Mouse (Mus musculus): Measurements from ENCODE around the gene Car1. TPM values are rescaled to one million over a fixed set of nuclear protein-coding genes. Genes with fewer than 3 reads are reported as not detected.

Car1 gene
- polyA plus RNA-seq (2015; fragmentation: Nextera tagmentation; extraction: Ambion mirVana) = 7.7 TPM in 1 of 2 replicates, not detected in the other

DNA sequence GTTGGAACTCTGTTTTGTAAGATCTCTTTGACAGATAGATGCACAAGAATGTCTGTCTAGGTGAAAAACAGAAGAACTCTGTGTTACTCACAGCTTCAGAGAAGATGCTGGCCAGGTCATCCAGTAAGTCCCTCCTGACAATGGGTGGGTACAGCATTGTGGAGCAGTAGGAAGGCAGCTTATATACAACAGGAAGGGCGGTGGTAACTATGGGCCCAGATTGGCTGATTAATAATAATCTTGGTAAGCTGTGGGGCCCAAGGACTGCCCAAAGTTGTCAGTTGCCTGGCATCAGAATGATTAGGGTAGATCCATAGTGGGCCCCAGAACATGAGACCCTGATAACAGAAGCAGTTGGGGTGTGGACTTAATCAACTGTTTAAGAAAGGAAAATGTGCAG, at the start of gene Car1:
Gene Car1 (minus strand): TSS at position 158 of the 400 bp plus-strand sequence.
- H3K36me3 ChIP-seq (ENCODE audit: control insufficient read depth, insufficient read depth) = no peaks in the 10 kb centered on the region
- no peaks in the 10 kb centered on the region for H3K27me3 ChIP-seq (replicated peaks; ENCODE audit: control insufficient read depth, insufficient read depth, low read length)
- no peak within 1 kb of the TSS for H3K4me2 ChIP-seq (replicated peaks; ENCODE audit: low read depth)
- no peak for TF ChIP-seq CTCF (IDR thresholded peaks at IDR 0.05; ENCODE audit: low read depth)
- WGBS = 78% methylated on average over 1 of the region's 1 CpGs
- H3K4me3 ChIP-seq (ENCODE audit: low read depth, low read length) = no peak within 1 kb of the TSS
- no peaks in the 10 kb centered on the region for H3K4me1 ChIP-seq (replicated peaks; ENCODE audit: control insufficient read depth, insufficient read depth, low read length)
- H3K9ac ChIP-seq (ENCODE audit: low read depth, low read length) = no peak within 1 kb of the TSS
- H3K27ac ChIP-seq (ENCODE audit: low read depth, low read length) = no peak within 1 kb of the TSS
- no peak for ATAC-seq
- no peaks in the 10 kb centered on the region for H3K9me3 ChIP-seq (ENCODE audit: control insufficient read depth)

DNA sequence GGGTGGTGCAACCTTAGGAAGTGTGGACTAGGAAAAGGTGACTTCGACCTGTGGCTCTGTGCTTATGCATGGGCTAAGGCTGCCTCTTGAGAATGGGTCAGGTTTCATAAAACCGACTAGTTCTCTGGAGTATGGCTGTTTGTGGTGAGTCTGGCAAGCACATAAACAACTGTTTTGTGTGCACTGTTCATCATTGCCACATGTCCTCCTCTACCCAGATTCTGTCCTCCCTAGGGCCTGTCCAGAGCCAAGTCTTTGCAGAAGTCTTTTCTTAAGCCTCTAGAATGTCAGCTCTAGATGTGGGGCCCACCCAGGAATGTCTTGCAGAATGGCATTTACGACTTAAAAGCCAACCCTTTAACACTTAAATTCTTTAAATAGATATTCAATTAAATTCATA, 49.7 kb upstream of the Car1 start:
- H3K4me3 ChIP-seq (ENCODE audit: low read depth, low read length) = no peak overlapping the region
- H3K36me3 ChIP-seq (ENCODE audit: control insufficient read depth, insufficient read depth) = no peaks in the 10 kb centered on the region
- no peak overlapping the region for H3K4me2 ChIP-seq (replicated peaks; ENCODE audit: low read depth)
- no peaks in the 10 kb centered on the region for H3K4me1 ChIP-seq (replicated peaks; ENCODE audit: control insufficient read depth, insufficient read depth, low read length)
- peaks cover 4% of the 10 kb centered on the region; the same call in 1 of the 2 replicates for H3K27me3 ChIP-seq (replicated peaks; ENCODE audit: control insufficient read depth, insufficient read depth, low read length)
- H3K27ac ChIP-seq (ENCODE audit: low read depth, low read length) = no peak overlapping the region
- H3K9me3 ChIP-seq (ENCODE audit: control insufficient read depth) = no peaks in the 10 kb centered on the region
- WGBS = 82% methylated on average over 3 of the region's 3 CpGs
- no peak overlapping the region for H3K9ac ChIP-seq (ENCODE audit: low read depth, low read length)
- TF ChIP-seq CTCF (IDR thresholded peaks at IDR 0.05; ENCODE audit: low read depth) = no peak
- no peak for ATAC-seq

DNA sequence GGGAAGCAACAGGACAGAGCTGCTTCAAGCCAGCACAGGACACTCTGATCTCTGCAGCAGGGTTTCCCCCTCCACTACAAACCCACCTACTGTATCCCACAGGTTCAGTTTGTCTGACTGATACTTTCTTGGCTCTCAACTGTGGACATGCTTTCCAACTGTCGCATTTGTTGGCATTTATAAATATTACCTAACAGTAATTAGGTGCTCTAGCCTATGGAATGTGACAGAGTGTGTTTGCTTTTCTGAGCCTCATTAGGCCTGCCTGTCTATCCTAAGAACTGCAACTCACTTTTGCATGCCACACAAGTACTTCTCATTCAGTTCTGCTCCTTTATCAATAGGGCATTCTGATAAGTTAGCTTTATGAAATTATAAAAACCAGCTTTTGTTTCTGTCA, 46.3 kb upstream of the Car1 start:
- Histone ChIP-seq H3K9ac (ENCODE audit: low read depth, low read length) (no peak overlapping the region), H3K4me3 (ENCODE audit: low read depth, low read length) (no peak overlapping the region), H3K27ac (ENCODE audit: low read depth, low read length) (no peak overlapping the region), H3K4me2 (replicated peaks; ENCODE audit: low read depth) (no peak overlapping the region), H3K27me3 (replicated peaks; ENCODE audit: control insufficient read depth, insufficient read depth, low read length) (no peaks in the 10 kb centered on the region), H3K9me3 (ENCODE audit: control insufficient read depth) (no peaks in the 10 kb centered on the region), H3K4me1 (replicated peaks; ENCODE audit: control insufficient read depth, insufficient read depth, low read length) (no peaks in the 10 kb centered on the region), H3K36me3 (ENCODE audit: control insufficient read depth, insufficient read depth) (no peaks in the 10 kb centered on the region)
- no peak for TF ChIP-seq CTCF (IDR thresholded peaks at IDR 0.05; ENCODE audit: low read depth)
- WGBS = 47% methylated on average over 1 of the region's 1 CpGs
- ATAC-seq = no peak

DNA sequence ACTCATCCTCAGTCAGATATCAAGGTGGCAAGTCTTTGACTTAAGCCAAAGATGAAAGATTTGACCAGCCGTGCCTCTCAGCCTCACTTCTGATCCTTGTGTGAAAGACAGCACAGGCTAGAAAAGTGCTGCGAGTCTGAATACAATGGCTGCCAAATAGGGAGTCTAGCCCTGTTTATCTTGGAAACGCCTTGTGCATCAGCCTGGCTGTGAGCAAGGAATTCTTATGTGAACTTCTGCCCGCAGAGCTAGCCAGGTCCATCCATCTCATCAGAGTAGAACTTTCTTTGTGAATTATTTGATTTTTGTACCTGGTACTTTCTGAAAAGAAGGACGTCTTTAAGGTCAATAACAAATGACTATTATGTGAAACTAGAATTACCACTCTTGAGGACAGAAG, 45.8 kb upstream of the Car1 start:
- TF ChIP-seq CTCF (IDR thresholded peaks at IDR 0.05; ENCODE audit: low read depth) = no peak
- Histone ChIP-seq H3K9me3 (ENCODE audit: control insufficient read depth) (no peaks in the 10 kb centered on the region), H3K9ac (ENCODE audit: low read depth, low read length) (no peak overlapping the region), H3K27me3 (replicated peaks; ENCODE audit: control insufficient read depth, insufficient read depth, low read length) (no peaks in the 10 kb centered on the region), H3K4me2 (replicated peaks; ENCODE audit: low read depth) (no peak overlapping the region), H3K4me3 (ENCODE audit: low read depth, low read length) (no peak overlapping the region), H3K27ac (ENCODE audit: low read depth, low read length) (no peak overlapping the region), H3K4me1 (replicated peaks; ENCODE audit: control insufficient read depth, insufficient read depth, low read length) (no peaks in the 10 kb centered on the region), H3K36me3 (ENCODE audit: control insufficient read depth, insufficient read depth) (no peaks in the 10 kb centered on the region)
- 55% methylated on average over 5 of the region's 5 CpGs for whole genome bisulfite sequencing
- ATAC-seq = no peak

DNA sequence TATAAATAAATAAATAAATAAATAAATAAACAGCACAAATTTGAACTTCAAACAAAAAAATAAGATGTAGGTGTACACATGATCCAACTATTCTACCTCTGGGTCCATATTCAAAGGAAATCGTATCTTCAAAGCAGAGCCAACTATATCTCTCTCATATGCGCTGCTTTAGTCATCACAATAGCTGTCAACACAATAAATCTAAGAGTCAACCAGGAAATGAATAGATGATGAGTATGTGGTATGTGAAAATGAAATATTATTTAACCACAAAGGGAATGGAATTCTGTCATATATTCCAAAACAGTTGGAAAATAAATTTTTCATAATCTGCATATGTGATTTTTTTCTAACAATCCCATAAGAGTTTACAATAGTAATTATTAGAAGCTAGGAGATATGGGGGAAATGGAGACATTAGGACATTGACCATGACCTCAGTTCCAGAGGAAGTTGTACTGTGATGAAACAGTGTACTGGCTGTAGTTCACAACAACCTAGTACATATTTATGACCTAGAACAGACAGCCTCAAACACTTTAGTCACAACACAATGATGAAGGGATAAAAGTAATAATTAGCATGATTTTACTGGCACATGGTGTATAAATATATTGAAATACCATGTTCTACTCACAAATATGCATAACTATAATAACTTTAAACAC, 40.6 kb upstream of the Car1 start:
- Histone ChIP-seq H3K27me3 (replicated peaks; ENCODE audit: control insufficient read depth, insufficient read depth, low read length) (no peaks in the 10 kb centered on the region), H3K4me2 (replicated peaks; ENCODE audit: low read depth) (no peak overlapping the region), H3K36me3 (ENCODE audit: control insufficient read depth, insufficient read depth) (no peaks in the 10 kb centered on the region), H3K4me3 (ENCODE audit: low read depth, low read length) (no peak overlapping the region), H3K9me3 (ENCODE audit: control insufficient read depth) (no peaks in the 10 kb centered on the region), H3K4me1 (replicated peaks; ENCODE audit: control insufficient read depth, insufficient read depth, low read length) (no peaks in the 10 kb centered on the region), H3K27ac (ENCODE audit: low read depth, low read length) (no peak overlapping the region), H3K9ac (ENCODE audit: low read depth, low read length) (no peak overlapping the region)
- TF ChIP-seq CTCF (IDR thresholded peaks at IDR 0.05; ENCODE audit: low read depth) = no peak
- 82% methylated on average over 2 of the region's 2 CpGs for WGBS
- no peak for ATAC-seq

DNA sequence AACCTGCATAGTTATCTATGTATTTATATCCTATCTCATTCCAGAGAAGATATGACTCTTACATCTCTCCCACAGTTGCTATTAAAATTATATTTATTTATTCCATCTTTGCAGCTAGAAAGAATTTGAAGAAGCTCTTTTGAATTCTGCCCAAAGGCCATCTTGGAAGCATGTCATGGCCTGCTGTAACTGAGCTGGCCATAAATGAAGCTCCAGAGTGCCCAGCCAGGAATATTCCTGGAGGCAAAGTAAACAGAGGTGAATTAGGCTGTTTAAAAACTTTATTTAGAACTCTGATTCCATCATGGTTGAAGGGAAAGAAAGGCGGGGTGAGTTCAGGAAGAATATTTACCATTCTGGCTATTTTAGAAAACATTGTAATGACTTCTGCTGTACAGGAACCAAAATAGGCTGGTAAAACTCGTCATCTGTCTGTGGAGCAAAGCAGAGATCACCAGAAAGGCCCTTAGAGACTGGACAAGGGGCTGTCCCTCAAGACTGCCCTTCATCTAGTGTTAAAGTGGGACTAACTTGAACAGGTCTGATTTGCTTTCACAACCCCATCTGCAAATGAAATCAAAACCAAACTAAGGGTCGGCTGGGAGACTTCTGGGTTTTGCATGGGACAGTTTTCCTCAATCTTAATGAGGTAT, 31.4 kb upstream of the Car1 start:
- no peak for ATAC-seq
- no peak for TF ChIP-seq CTCF (IDR thresholded peaks at IDR 0.05; ENCODE audit: low read depth)
- H3K4me2 ChIP-seq (replicated peaks; ENCODE audit: low read depth) = no peak overlapping the region
- no peaks in the 10 kb centered on the region for H3K27me3 ChIP-seq (replicated peaks; ENCODE audit: control insufficient read depth, insufficient read depth, low read length)
- H3K9ac ChIP-seq (ENCODE audit: low read depth, low read length) = no peak overlapping the region
- WGBS = 71% methylated on average over 3 of the region's 3 CpGs
- no peak overlapping the region for H3K27ac ChIP-seq (ENCODE audit: low read depth, low read length)
- H3K4me3 ChIP-seq (ENCODE audit: low read depth, low read length) = no peak overlapping the region
- no peaks in the 10 kb centered on the region for H3K36me3 ChIP-seq (ENCODE audit: control insufficient read depth, insufficient read depth)
- H3K4me1 ChIP-seq (replicated peaks; ENCODE audit: control insufficient read depth, insufficient read depth, low read length) = no peaks in the 10 kb centered on the region
- H3K9me3 ChIP-seq (ENCODE audit: control insufficient read depth) = no peaks in the 10 kb centered on the region

All from intestine, postnatal 0 days (tissue).